Mouse (Mus musculus) forebrain, embryonic 16.5 days (tissue): Measurements from ENCODE around the gene Plxnb2. TPM values are rescaled to one million over a fixed set of nuclear protein-coding genes. Genes with fewer than 3 reads are reported as not detected.

ENCODE experiments used
- ATAC-seq: fragments of 200-750 bp; cut with Nextera tagmentation; 2 replicates; pipeline ENCODE4 v1.8.0; 2017; ENCODE audit warnings: mild to moderate bottlenecking, moderate library complexity
- H3K27ac ChIP-seq: fragments of 300-500 bp; sonication (generic); 2 replicates; pipeline ENCODE4 v1.5.1; 2014; ENCODE audit warnings: low read length, control low read depth
- H3K27me3 ChIP-seq: fragments of 300-500 bp; sonication (generic); replicated peaks from 2 replicates; pipeline ENCODE4 v1.6.1; 2014; ENCODE audit warnings: low read length; ENCODE audit not compliant: control insufficient read depth, insufficient read depth
- H3K36me3 ChIP-seq: fragments of 300-500 bp; sonication (generic); 2 replicates; pipeline ENCODE4 v1.6.1; 2014; ENCODE audit not compliant: control insufficient read depth, insufficient read depth
- H3K4me1 ChIP-seq: fragments of 300-500 bp; sonication (generic); replicated peaks from 2 replicates; pipeline ENCODE4 v1.6.1; 2014; ENCODE audit warnings: low read length; ENCODE audit not compliant: control insufficient read depth, insufficient read depth
- H3K4me2 ChIP-seq: fragments of 300-500 bp; sonication (generic); 2 replicates; pipeline ENCODE4 v1.6.1; 2014; ENCODE audit warnings: mild to moderate bottlenecking, low read length, control low read depth
- H3K4me3 ChIP-seq: fragments of 300-500 bp; sonication (generic); replicated peaks from 2 replicates; pipeline ENCODE4 v1.5.1; 2014; ENCODE audit warnings: mild to moderate bottlenecking, low read length, control low read depth
- H3K9ac ChIP-seq: fragments of 300-500 bp; sonication (generic); replicated peaks from 2 replicates; pipeline ENCODE4 v1.6.1; 2014; ENCODE audit warnings: low read depth, low read length, control low read depth
- H3K9me3 ChIP-seq: fragments of 300-500 bp; sonication (generic); 2 replicates; pipeline ENCODE4 v1.6.1; 2016; ENCODE audit warnings: low read length; ENCODE audit not compliant: control insufficient read depth
- WGBS: fragments of 180-500 bp; shearing (Covaris S2); extraction: QIAGEN DNeasy Blood & Tissue Kit; methylation state at CpG from one replicate; pipeline ENCODE4 v1.1.7; 2014; 5-methylcytosine and 5-hydroxymethylcytosine counted together
- polyA plus RNA-seq: library from polyadenylated mRNA; unstranded; fragments of >200 nt; fragmentation: Nextera tagmentation; extraction: Ambion mirVana; gene quantifications from 2 replicates; pipeline ENCODE4 v1.2.1, GENCODE M21; 2015

Gene Plxnb2
- polyA plus RNA-seq, 1 experiment from 2014 or later, result 112 TPM

DNA sequence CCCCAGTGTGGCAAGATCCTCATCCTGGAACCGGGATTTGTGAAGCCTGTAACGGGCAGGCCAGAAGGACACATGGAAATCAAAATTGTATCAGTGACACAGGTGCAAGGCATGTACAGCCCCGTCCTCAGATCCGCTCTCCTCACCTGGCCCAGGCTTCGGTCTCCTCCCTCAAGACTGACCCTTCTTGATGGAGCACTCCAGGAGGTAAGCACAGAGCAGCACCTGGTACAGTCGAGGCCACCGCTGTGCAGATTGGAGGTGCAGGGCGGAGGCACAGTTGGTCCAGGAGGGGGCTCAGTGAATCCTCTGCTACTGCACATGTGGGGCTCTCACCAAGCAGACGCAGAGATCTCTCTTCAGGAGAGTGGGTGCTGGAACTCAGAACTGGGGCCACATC lies 55.2 kb downstream of the Plxnb2 start:
- Histone ChIP-seq H3K4me3 (no peak overlapping the region), H3K27me3 (no peaks in the 10 kb centered on the region), H3K9ac (no peak overlapping the region), H3K36me3 (no peaks in the 10 kb centered on the region), H3K4me1 (peaks cover 48% of the 10 kb centered on the region), H3K9me3 (no peaks in the 10 kb centered on the region), H3K27ac (no peak overlapping the region), H3K4me2 (no peak overlapping the region)
- ATAC-seq, result no peak
- WGBS, result 91% methylated on average over 9 of the region's 9 CpGs

DNA sequence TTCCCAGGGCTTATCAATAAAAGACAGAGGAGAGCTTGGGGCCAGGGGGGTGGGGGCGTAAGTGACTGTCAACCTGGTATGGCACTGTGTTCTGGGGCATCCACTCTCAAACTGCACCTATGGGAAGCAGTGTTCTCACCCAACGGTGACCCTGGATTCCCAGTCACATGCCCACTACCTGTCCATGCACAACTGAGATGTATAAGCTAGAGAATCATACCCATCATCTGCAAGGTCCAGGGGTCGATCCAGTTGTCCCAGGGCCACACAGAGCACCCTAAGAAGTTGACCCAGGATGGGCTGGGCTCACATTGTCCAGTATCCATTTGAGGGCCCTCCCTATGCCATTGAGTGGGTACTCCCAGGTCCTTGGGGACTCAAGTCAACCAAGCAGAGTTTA lies 56.3 kb downstream of the Plxnb2 start:
- H3K36me3 ChIP-seq, result no peaks in the 10 kb centered on the region
- H3K9me3 ChIP-seq, result no peaks in the 10 kb centered on the region
- 93% methylated on average over 3 of the region's 3 CpGs for WGBS
- no peaks in the 10 kb centered on the region for H3K27me3 ChIP-seq
- H3K4me1 ChIP-seq, result peaks cover 56% of the 10 kb centered on the region
- H3K4me2 ChIP-seq, result no peak overlapping the region
- H3K4me3 ChIP-seq, result no peak overlapping the region
- H3K9ac ChIP-seq, result no peak overlapping the region
- H3K27ac ChIP-seq, result no peak overlapping the region
- no peak for ATAC-seq

DNA sequence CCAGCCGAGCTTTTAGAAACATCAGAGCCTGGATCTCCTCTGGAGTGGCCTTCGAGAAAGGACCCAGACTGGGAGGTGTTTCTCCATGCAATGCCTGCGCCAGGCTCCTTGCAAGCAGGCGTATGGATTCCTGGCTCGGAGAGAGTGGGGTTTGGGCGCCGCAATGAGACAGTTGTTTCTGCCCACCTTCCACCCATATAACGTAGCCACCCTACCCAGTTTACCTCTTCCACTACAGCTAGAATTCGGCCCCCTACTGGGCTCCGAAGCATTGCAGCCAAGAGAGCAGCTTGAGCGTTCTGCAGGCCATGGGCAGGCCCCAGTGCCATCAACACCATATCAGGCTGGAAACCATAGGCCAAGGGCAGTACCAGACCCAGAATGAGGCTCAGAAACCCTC lies 57.0 kb downstream of the Plxnb2 start:
- peak overlapping the region; percentile 80 for H3K4me3 ChIP-seq
- peaks cover 52% of the 10 kb centered on the region for H3K4me1 ChIP-seq
- H3K4me2 ChIP-seq, result peak overlapping the region; percentile 99
- ATAC-seq, result peak; percentile 18; the same call in 1 of the 2 replicates
- H3K9me3 ChIP-seq, result no peaks in the 10 kb centered on the region
- H3K9ac ChIP-seq, result peak overlapping the region; percentile 75
- H3K36me3 ChIP-seq, result no peaks in the 10 kb centered on the region
- peak overlapping the region; percentile 93 for H3K27ac ChIP-seq
- 25% methylated on average over 11 of the region's 11 CpGs for WGBS
- no peaks in the 10 kb centered on the region for H3K27me3 ChIP-seq

- WGBS, result under 1% methylated on average over 47 of the region's 47 CpGs
- Histone ChIP-seq H3K4me2 (peak within 1 kb of the TSS; percentile 99), H3K27me3 (no peaks in the 10 kb centered on the region), H3K9ac (peak within 1 kb of the TSS; percentile 75), H3K36me3 (no peaks in the 10 kb centered on the region), H3K4me3 (peak within 1 kb of the TSS; percentile 80), H3K4me1 (peaks cover 47% of the 10 kb centered on the region), H3K9me3 (no peaks in the 10 kb centered on the region), H3K27ac (peak within 1 kb of the TSS; percentile 93)
- peak; percentile 89 for ATAC-seq
These were observed 57.8 kb downstream of the Plxnb2 start, which contains the start of gene Tubgcp6 for GRCm38 (mm10) chr15:89122649-89123366. Tubgcp6 (minus strand) TSS chr15:89123112.

- Histone ChIP-seq H3K36me3 (0 out of 2 replicates have a peak, but pooled peaks cover 3% of the 10 kb centered on the region), H3K9ac (no peak overlapping the region), H3K4me3 (no peak overlapping the region), H3K27me3 (no peaks in the 10 kb centered on the region), H3K4me1 (peaks cover 32% of the 10 kb centered on the region), H3K4me2 (no peak overlapping the region), H3K27ac (no peak overlapping the region), H3K9me3 (no peaks in the 10 kb centered on the region)
- no peak for ATAC-seq
These were observed 62.6 kb downstream of the Plxnb2 start for GRCm38 (mm10) chr15:89118007-89118406.

DNA sequence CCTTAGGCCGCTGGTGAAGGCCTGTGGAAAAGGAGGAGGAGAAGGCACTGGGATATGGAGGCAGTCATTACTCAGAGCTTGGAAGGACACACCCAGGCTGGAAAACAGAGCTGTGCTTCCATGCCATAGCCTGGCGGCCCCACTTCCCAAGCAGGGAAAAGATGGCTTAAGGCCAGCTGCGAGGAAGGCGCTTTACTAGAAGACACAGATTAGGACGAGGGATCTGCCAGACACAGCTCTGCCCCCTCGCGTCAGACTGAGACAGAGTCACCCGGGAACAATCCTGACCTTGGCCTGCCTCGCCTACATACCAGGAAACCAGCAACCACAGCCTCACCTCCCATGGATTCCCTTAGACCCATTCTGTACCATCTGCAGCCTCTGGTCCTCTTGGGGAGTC lies 70.4 kb downstream of the Plxnb2 start:
- H3K9ac ChIP-seq, result no peak overlapping the region
- no peak overlapping the region for H3K27ac ChIP-seq
- WGBS, result 89% methylated on average over 9 of the region's 9 CpGs
- peaks cover 25% of the 10 kb centered on the region for H3K36me3 ChIP-seq
- no peaks in the 10 kb centered on the region for H3K9me3 ChIP-seq
- no peaks in the 10 kb centered on the region for H3K27me3 ChIP-seq
- no peak overlapping the region for H3K4me3 ChIP-seq
- H3K4me1 ChIP-seq, result no peaks in the 10 kb centered on the region
- H3K4me2 ChIP-seq, result no peak overlapping the region
- no peak for ATAC-seq

- Histone ChIP-seq H3K36me3 (peaks cover 27% of the 10 kb centered on the region), H3K9me3 (no peaks in the 10 kb centered on the region), H3K27ac (no peak overlapping the region), H3K9ac (no peak overlapping the region), H3K4me1 (no peaks in the 10 kb centered on the region), H3K4me3 (no peak overlapping the region), H3K4me2 (no peak overlapping the region), H3K27me3 (no peaks in the 10 kb centered on the region)
- ATAC-seq, result no peak
- 94% methylated on average over 1 of the region's 1 CpGs for WGBS
These were observed 73.6 kb downstream of the Plxnb2 start for GRCm38 (mm10) chr15:89106976-89107375.

GRCm38 (mm10) chr15:89106073-89106472 lies 74.5 kb downstream of the Plxnb2 start:
- H3K36me3 ChIP-seq, result peaks cover 23% of the 10 kb centered on the region
- 78% methylated on average over 13 of the region's 13 CpGs for WGBS
- ATAC-seq, result no peak

More at GRCm38 (mm10) chr15:89106073-89106472, 74.5 kb downstream of the Plxnb2 start:
- Histone ChIP-seq H3K4me3 (no peak overlapping the region), H3K27ac (no peak overlapping the region), H3K4me2 (no peak overlapping the region), H3K4me1 (no peaks in the 10 kb centered on the region), H3K9me3 (no peaks in the 10 kb centered on the region), H3K27me3 (no peaks in the 10 kb centered on the region), H3K9ac (no peak overlapping the region)
